Mouse (Mus musculus) A20 (cell line): ENCODE results near the gene Grik3.
"Not testable (repeated sequence)": the region's sequence is repeated elsewhere in the genome, so short reads cannot be mapped to it uniquely, and the experiment has no call there.

Experiments used
- DNase-seq: peaks from one replicate; pipeline ENCODE4 v3.0.0-alpha.2; 2011; ENCODE audit warnings: low read depth, low spot score

Gene Grik3

GRCm38 (mm10) chr4:125592663-125593062, 102.2 kb downstream of the Grik3 start:
- no peak for DNase-seq

- no peak for DNase-seq
Observed at GRCm38 (mm10) chr4:125595011-125595410, 104.5 kb downstream of the Grik3 start.

- no peak for DNase-seq
Observed at GRCm38 (mm10) chr4:125598677-125599076, 108.2 kb downstream of the Grik3 start.

GRCm38 (mm10) chr4:125599510-125600005, 109.1 kb downstream of the Grik3 start:
- DNase-seq: no peak

- no peak for DNase-seq
Observed at GRCm38 (mm10) chr4:125600642-125601041, 110.1 kb downstream of the Grik3 start.

- no peak for DNase-seq
Observed at GRCm38 (mm10) chr4:125601301-125601700, 110.8 kb downstream of the Grik3 start.

- DNase-seq: no peak
Observed at GRCm38 (mm10) chr4:125604494-125604893, 114.0 kb downstream of the Grik3 start.

- no peak for DNase-seq
Observed at GRCm38 (mm10) chr4:125606147-125606546, 115.6 kb downstream of the Grik3 start.

GRCm38 (mm10) chr4:125607397-125608042, 117.0 kb downstream of the Grik3 start:
- no peak for DNase-seq

- DNase-seq: not testable (repeated sequence)
Observed at GRCm38 (mm10) chr4:125608896-125609295, 118.4 kb downstream of the Grik3 start.

GRCm38 (mm10) chr4:125609320-125610306, 119.1 kb downstream of the Grik3 start:
- no peak for DNase-seq

- DNase-seq: no peak
Observed at GRCm38 (mm10) chr4:125617851-125618250, 127.4 kb downstream of the Grik3 start.

- no peak for DNase-seq
Observed at GRCm38 (mm10) chr4:125618524-125619320, 128.2 kb downstream of the Grik3 start.

- DNase-seq: no peak
Observed at GRCm38 (mm10) chr4:125624885-125625678, 134.6 kb downstream of the Grik3 start.

GRCm38 (mm10) chr4:125629544-125629943, 139.0 kb downstream of the Grik3 start:
- DNase-seq: no peak

- no peak for DNase-seq
Observed at GRCm38 (mm10) chr4:125635037-125635436, 144.5 kb downstream of the Grik3 start.

GRCm38 (mm10) chr4:125636616-125637304, 146.3 kb downstream of the Grik3 start:
- no peak for DNase-seq

- DNase-seq: no peak
Observed at GRCm38 (mm10) chr4:125637364-125637763, 146.9 kb downstream of the Grik3 start.

GRCm38 (mm10) chr4:125640520-125640919, 150.0 kb downstream of the Grik3 start:
- DNase-seq: no peak
